Mouse (Mus musculus) embryonic stem cell, embryonic (primary cell): ENCODE measurements around the gene Sort1.

Experiments
- CTCF ChIA-PET, 4 experiments: fragments of 300-600 bp in 2 of 4; fragments of 350-600 bp in 2 of 4; sonication (Branson Sonifier 250); formaldehyde crosslinking; loops; one replicate each; lab custom pipeline; 2022; ENCODE audit warnings: inconsistent platforms in 2 of 4; lab: Charles Lee
- POLR2A ChIA-PET, 4 experiments: fragments of 300-600 bp in 2 of 4; fragments of 350-600 bp in 2 of 4; sonication (Branson Sonifier 250); formaldehyde crosslinking; loops; one replicate each; lab custom pipeline; 2022; ENCODE audit warnings: antibody characterized with exemption in 4 of 4, inconsistent platforms in 1 of 4; lab: Charles Lee

Sort1 gene

DNA sequence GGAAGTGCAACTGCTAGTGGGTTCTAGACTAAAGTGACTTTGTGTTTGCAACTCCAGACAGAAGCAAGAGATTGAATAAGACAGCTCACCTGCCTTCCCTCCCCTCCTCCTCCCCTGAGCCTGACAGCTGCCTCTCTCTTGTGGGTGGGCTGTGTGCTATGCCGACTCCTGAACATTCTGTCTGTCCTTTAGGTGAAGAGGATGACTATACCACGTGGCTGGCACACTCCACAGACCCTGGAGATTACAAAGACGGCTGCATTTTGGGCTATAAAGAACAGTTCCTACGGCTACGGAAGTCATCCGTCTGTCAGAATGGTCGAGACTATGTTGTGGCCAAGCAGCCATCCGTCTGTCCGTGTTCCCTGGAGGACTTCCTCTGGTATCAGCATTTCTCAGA, 64.5 kb downstream of the Sort1 start:
- CTCF ChIA-PET: no interaction called here
- POLR2A ChIA-PET: interaction anchor here in 1 of 4 experiments (1.4 kb wide), 1 partner anchor 148 kb away, joined by 3 read pairs; no protein-coding TSS in a partner anchor

DNA sequence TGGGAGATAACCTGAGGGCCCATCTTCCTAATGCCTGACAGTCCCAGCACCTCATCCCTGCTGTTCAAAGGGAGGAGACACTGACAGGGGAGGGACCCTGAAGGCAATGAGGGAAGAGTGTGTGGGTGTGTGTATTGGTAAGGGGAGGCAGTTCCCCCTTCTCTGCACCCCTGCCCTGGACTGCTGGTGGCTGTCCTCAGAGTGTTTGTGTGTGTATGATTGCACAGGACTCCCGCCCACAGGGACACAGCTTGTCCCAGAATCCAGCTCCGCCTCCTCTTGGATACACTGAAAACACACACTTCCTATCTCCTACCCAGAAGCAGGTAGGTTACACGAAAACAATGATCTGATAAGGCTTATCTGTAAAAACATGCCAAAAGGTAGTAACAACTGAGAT, 71.4 kb downstream of the Sort1 start:
- POLR2A ChIA-PET: no interaction called here
- CTCF ChIA-PET: no interaction called here

DNA sequence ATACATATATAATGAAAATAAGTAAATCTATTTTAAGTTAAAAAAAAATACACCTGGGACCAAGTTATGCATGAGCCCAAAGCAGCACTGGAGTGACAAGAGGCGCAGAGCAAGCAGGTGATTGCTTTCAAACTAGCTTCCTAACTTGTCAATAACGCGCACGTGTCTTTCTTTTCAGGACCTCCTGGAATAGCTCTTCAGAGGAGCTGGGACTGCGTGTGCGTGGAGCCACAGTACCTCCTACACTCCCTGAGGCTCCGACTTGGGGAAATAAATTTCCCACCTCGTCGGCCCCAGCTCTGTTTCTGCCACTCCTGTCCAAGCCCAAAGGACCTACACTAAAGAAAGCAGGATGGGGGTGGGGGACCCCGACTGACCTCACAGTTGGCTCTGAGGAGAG, 73.2 kb downstream of the Sort1 start:
- ChIA-PET POLR2A (interaction anchor here in 2 of 4 experiments (0.6 to 1.6 kb wide), 4 partner anchors 9 to 55 kb away, joined by 3 to 4 read pairs (median 4); partner anchors contain the start of gene Psrc1 (in 1 of the 2)), CTCF (no interaction called here)

DNA sequence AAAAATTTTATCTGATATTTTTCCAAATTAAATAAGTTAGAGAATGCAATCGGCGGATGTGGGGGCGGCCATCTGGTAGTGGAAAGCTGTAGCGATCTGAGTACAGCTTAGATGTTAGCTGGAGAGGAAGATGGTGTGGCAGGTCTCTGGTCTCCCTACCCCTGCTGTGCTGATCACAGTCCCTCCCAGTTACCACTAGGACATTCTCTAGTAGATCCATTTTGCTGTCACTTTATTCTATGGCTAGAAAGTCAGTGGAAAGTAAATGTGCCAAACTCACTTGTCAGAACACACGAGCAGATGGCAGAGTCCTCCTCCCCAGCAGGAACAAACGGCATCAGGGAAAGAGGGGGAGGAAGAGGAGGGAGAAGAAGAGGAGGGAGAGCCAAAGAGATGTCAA, 74.6 kb downstream of the Sort1 start:
- ChIA-PET CTCF (no interaction called here), POLR2A (interaction anchor here in 2 of 4 experiments (0.7 to 2.1 kb wide), 3 partner anchors 19 to 25 kb away, joined by 3 to 7 read pairs (median 4); partner anchors contain the start of gene Psrc1 (in 2 of the 2))

DNA sequence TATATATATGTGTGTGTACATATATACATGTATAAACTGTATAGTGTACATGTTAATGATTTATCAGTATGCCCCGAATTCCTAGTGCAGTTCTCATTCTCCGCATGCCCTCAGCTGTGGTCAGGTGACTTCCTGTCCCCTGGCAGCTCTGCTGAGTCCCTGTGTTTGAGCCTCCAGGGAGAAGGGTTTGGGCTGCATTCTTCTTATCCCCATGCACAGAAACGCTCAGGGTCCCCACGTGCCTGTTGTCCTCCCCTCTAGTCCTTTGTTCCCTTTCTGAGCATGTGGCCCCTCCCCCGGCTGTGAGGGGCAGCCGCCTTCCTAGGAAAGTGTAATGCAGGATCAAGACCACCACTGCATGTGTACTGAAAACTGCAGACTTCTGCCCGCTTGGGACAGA, 77.0 kb downstream of the Sort1 start:
- POLR2A ChIA-PET: interaction anchor here in 3 of 4 experiments (0.6 to 1.9 kb wide), 3 partner anchors 23 to 66 kb away, joined by 4 to 16 read pairs (median 14); partner anchors contain the start of gene Psrc1 (in 2 of the 3)
- CTCF ChIA-PET: interaction anchor here in 1 of 4 experiments (1.7 kb wide), 1 partner anchor 196 kb away, joined by 5 read pairs; no protein-coding TSS in a partner anchor

DNA sequence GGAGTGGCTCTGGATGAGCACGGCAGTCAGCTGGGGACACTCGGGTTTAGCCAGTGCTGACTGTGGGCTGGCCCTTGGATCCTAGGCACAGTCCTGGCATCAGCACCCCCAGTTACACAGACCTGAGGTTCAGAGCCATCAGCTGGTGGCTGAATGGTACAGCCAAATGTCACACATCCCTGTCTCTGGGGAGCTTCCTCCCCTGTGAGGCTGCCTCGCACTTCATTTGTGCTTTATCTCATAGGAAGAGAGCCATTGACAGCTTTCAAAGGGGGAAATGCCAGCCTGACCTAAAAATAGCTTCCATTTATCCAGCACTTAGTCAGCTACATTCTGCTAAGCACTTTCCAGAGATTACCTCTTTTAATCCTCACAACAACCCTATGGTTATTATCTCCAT, 79.7 kb downstream of the Sort1 start:
- ChIA-PET CTCF (interaction anchor here in 2 of 4 experiments (0.8 to 1.4 kb wide), 3 partner anchors 11 to 82 kb away, joined by 3 read pairs; no protein-coding TSS in a partner anchor), POLR2A (interaction anchor here in 2 of 4 experiments (0.9 to 1.9 kb wide), 5 partner anchors 11 to 346 kb away, joined by 3 to 8 read pairs (median 4); partner anchors contain the start of genes Gstm1 (in 1 of the 2) and Psrc1 (in 1 of the 2))

DNA sequence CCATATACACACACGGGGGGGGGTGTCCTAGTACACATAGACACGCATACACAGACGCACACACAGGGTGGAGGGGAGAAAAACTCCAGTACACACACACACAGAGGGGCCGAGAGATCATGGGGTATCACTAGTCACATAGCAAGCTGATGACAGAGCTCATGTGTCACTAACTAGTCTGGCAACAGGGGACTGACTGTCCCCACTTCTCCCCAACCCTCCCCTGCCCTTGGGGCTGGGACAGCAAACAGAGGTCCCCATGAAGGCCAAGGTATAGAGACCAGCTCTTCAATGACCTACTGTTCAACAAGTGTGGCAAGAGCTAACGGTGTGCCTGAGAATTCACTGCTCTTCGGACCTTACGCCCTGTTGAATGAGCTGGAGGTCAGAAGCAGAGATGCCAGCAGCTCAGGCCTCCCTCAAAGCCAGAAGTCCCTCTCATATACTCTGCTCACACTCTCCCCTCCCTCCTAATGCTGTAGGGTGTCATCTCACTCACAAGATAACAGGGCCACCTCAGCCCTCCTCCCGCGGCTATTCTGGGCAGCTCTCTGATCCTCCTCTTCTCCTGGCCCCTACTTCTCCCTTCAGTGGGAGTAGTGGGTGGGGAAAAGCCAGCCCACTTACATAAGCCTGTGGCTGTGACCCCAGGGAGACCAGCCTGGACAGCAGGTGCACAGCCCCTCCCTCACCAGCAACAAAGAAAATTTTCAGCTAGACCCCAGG, 80.6 kb downstream of the Sort1 start, which contains the start of gene Mybphl:
Gene Mybphl, plus strand, starts transcription at position 642 of the 726 bp plus-strand sequence.
- POLR2A ChIA-PET: interaction anchor here (0.6 to 1.9 kb wide), 13 partner anchors 10 to 347 kb away, joined by 3 to 8 read pairs (median 3); partner anchors contain the start of genes Psrc1 (in 2 of the 4), Gnai3 (in 1 of the 4), Gstm1 (in 1 of the 4) and Sars (in 1 of the 4)
- CTCF ChIA-PET: interaction anchor here in 3 of 4 experiments (0.6 to 1.4 kb wide), 3 partner anchors 10 to 173 kb away, joined by 3 to 4 read pairs (median 3); no protein-coding TSS in a partner anchor

DNA sequence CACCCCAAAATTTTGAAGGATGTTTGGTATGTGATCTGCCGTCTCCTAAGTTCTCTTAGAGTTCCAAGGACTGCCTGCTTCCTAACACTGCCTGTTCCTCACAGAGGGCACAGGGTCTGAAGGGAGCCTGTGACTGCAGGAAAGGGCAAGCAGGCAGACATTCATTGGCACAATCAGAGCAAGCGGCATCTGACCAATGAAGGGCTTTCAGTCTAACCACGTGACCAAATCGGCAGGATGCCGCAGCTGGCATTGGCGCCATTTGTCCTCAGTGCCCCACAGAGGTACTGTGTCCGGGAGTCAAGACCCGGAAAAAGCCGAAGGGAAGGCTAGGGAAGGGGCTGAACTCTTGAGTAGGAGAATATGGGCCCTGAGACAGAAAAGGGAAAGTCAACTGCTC, 83.3 kb downstream of the Sort1 start:
- ChIA-PET POLR2A (interaction anchor here in 3 of 4 experiments (0.5 to 2.7 kb wide), 10 partner anchors 8 to 229 kb away, joined by 3 to 11 read pairs (median 4); partner anchors contain the start of gene Psrc1 (in 2 of the 3)), CTCF (interaction anchor here in 2 of 4 experiments (1.1 to 1.3 kb wide), 2 partner anchors 22 to 166 kb away, joined by 4 to 7 read pairs; partner anchors contain the start of gene Cyb561d1 (in 1 of the 2))

DNA sequence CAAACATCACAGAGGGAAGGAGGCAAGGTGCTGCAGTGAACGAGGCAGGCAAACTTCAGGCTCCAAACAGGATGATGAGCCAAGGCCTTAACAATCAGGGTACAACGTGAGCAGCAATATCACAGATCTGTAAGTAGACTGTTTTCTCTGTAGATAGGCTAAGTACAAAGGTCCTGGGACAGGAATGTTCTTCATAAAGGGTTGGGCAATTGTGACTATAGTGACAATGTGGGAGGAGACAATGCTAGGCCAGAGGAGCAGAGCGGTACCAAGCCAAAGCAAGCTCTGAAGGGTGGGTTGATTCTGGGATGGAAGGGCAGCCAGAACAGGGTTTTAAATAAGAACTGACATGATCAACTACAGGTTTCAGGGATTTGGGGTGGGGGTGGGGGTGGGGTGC, 83.9 kb downstream of the Sort1 start:
- CTCF ChIA-PET: interaction anchor here in 3 of 4 experiments (0.6 to 1.1 kb wide), 3 partner anchors 16 to 167 kb away, joined by 3 to 7 read pairs (median 3); partner anchors contain the start of genes Cyb561d1 (in 1 of the 3) and Psrc1 (in 1 of the 3)
- POLR2A ChIA-PET: interaction anchor here in 2 of 4 experiments (0.5 to 2.7 kb wide), 3 partner anchors 16 to 228 kb away, joined by 3 to 11 read pairs (median 3); partner anchors contain the start of gene Psrc1 (in 1 of the 2)

DNA sequence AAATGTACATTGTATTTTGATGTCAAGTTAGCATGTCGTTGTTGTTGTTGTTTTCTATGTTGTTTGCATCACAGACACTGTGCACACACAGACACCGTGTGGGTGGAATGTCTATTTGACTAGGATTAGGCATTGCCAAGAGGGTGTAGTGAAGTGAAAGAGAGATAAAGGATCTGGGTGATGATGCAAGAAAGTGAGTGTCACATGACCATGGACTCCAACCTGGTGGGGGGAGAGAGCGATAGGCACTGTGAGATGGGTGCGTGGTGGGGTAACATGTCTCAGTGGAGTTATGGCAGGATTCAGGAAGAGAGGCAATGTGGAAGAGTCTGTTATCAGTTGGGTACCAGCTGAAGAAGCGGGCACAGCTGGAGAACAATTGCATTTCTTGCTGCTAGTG, 84.8 kb downstream of the Sort1 start:
- ChIA-PET POLR2A (interaction anchor here in 1 of 4 experiments (1.6 kb wide), 1 partner anchor 15 kb away, joined by 6 read pairs; the partner anchor contains the start of gene Psrc1), CTCF (interaction anchor here in 1 of 4 experiments (0.6 kb wide), 1 partner anchor 10 kb away, joined by 3 read pairs; no protein-coding TSS in a partner anchor)

DNA sequence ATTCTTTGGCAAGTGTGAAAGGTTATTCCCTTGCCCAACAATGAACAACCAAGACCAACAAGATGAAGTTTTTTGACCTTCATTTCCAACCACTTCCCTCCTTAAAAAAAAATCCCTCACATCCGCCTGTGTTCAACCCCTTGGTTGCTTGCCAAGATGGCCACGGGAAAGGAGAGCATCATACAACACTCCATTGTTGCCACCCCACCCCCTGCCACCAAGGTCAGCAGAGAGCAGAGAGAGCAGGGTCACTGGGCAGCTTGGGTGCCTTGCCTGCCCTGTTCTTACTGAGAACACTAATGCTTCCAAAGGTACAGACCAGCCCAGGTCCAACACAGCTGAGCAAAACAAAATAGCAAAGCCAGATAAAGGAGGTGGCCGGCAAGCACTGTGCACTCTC, 88.4 kb downstream of the Sort1 start:
- ChIA-PET POLR2A (interaction anchor here in 1 of 4 experiments (1.2 to 5.8 kb wide), 2 partner anchors 12 to 14 kb away, joined by 4 to 46 read pairs; partner anchors contain the start of gene Psrc1), CTCF (no interaction called here)

DNA sequence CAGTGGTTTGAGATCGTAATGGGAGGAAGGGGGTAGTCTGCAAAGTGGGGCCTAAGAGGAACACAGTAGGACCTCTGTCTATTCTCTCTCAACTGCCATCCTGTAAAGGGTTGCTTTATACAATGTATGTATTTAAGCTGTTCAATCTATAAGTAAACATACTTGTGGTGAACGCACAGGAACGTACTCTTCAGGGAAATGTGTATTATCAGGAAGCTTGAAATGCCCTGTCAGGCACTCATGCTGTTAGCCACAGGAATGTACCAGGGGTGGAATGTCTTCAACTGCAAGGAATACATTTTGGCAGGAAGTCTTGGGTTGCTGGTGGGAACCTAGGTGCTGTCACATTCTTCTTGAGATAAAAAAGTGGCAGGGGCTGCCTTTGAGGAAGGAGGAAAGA, 88.8 kb downstream of the Sort1 start:
- ChIA-PET POLR2A (interaction anchor here in 1 of 4 experiments (5.8 kb wide), 1 partner anchor 11 kb away, joined by 46 read pairs; the partner anchor contains the start of gene Psrc1), CTCF (no interaction called here)

DNA sequence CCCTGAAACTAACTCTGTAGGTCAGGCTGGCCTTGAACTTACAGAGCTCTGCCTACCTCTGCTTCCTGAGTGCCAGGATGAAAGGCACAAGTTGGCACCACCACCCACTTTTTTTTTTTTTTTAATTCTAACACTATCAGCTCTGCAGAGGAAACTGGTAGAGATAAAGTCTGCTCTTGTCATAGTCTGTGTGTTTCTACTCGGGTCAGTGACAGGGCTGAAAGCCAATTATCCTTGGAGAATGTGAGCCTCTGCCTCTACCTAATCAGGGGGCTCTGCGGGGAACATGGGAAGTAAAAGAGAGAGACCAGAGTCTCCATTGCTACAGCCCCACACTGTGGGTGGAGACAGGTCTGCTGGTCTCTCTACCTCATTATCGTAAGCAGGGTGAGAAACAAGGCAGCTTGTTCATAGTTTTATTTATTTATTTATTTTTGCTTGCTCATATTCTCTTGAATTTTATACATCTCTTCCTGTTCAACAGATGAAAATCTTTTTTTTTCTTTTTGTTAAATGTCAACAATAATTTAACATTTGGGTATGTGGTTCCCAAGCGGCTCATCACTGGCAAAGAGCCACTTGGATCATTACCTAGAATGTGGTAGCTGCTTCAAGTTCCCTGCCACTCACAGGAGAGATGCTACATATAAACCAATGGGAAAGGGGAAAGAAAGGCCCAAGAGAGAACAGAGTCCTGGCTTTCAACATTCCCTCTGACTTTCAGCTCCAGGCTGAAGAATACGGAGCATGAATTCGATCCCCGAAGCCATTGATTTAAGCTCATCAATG, 95.2 kb downstream of the Sort1 start:
- POLR2A ChIA-PET: interaction anchor here in 3 of 4 experiments (0.7 to 1.2 kb wide), 3 partner anchors 86 to 179 kb away, joined by 3 read pairs; partner anchors contain the start of gene Psma5 (in 1 of the 3)
- CTCF ChIA-PET: interaction anchor here in 2 of 4 experiments (0.7 to 1.1 kb wide), 3 partner anchors 10 to 390 kb away, joined by 3 to 6 read pairs (median 3); no protein-coding TSS in a partner anchor

DNA sequence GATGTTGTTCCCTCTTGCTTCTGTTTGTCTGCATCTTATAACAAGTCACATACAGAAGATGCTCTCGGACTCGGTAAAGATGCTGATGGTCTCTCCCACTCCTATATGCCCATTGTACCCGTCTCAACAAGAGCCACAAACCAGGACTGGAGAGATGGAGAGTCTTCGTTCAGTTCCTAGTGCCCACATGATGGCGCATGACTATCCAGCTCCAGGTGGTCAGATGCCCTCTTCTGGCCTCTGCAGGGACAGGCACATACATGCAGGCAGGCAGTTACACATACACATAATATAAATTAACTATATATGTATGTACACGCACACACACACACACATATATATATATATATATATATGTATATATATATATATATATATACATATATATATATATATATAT, 96.8 kb downstream of the Sort1 start:
- ChIA-PET CTCF (interaction anchor here in 2 of 4 experiments (0.6 to 1.5 kb wide), 4 partner anchors 98 to 449 kb away, joined by 3 to 8 read pairs (median 5); partner anchors contain the start of gene Gstm7 (in 1 of the 2)), POLR2A (interaction anchor here in 2 of 4 experiments (0.7 kb wide), 2 partner anchors 8 to 132 kb away, joined by 3 to 4 read pairs; no protein-coding TSS in a partner anchor)

DNA sequence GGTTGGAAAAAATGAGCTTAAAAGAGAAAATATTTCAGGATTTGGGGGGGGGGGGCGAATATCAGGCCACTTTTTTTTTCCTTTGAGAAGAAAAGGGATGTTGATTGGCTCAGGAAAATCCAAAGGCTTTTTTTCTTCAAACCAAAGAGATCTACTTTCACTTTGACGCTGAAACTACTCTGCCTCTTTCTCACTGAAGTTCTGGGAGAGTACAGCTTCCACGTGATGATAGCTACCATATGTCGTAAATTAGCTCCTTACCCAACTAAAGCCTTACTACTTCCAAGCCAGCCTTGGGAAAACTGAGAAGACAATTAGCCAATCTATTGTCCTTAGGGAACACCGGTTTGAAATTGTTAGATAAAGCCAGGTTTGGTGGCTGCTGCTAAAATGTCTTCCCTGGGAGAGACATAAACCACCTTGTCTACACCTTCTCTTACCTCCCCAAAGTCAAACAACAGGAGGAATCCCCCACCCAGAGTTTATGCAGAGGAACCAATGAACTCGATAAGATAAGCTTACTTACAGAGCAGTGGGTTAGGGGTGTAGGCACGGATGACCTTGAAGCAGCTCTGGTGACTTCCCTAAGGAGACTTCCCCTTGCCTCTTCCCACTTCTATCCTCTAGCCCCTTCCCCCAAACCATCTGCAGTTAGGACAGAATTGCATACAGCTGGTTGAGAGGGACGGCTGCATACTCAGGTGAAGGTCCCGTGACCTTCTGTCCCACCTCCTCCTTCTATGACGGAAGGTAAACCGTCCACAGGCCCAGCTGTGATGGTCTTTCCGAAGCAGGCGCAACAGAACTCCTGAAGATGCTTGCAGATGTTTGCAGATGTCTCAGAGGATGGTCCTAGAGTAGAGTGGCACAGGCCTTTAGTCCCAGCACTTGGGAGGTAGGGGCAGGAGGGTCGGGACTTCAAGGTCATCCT, 98.3 kb downstream of the Sort1 start:
- ChIA-PET POLR2A (interaction anchor here in 3 of 4 experiments (0.6 to 4.2 kb wide), 48 partner anchors 7 to 483 kb away, joined by 3 to 51 read pairs (median 5); partner anchors contain the start of genes Sort1 (in 3 of the 3), Atxn7l2 (in 2 of the 3), Cyb561d1 (in 2 of the 3) and Gnai3 (in 2 of the 3)), CTCF (interaction anchor here (0.6 to 2.3 kb wide), 12 partner anchors 11 to 992 kb away, joined by 3 to 11 read pairs (median 8); partner anchors contain the start of genes Cyb561d1 (in 1 of the 4) and Sort1 (in 1 of the 4))
